ENCODE assay signal across 8 mouse cellular contexts in genomic region chr2:168842261-168842740, GRCm38 (mm10).
DNase-seq lines count a peak whose midpoint lies in the region; ATAC-seq lines count a peak whose summit lies in the region.

No protein-coding gene starts in this region.

- no peaks in the 10 kb centered on the region for H3K36me3 ChIP-seq in kidney, embryonic 15.5 days
- H3K36me3 ChIP-seq in embryonic facial prominence, embryonic 10.5 days (replicated peaks), result no peaks in the 10 kb centered on the region
- no peaks in the 10 kb centered on the region for H3K36me3 ChIP-seq in limb, embryonic 10.5 days
- H3K36me3 ChIP-seq in neural tube, embryonic 13.5 days, result no peaks in the 10 kb centered on the region

- no peak overlapping the region for H3K9ac ChIP-seq in kidney, embryonic 15.5 days
- no peak overlapping the region for H3K9ac ChIP-seq in neural tube, embryonic 13.5 days

- H3K4me2 ChIP-seq in kidney, embryonic 15.5 days, result peak overlapping the region; percentile 34
- peak overlapping the region; percentile 26; the same call in 1 of the 2 replicates for H3K4me2 ChIP-seq in neural tube, embryonic 13.5 days

- H3K27me3 ChIP-seq in kidney, embryonic 15.5 days, result peaks cover 86% of the 10 kb centered on the region
- H3K27me3 ChIP-seq in embryonic facial prominence, embryonic 10.5 days (replicated peaks; ENCODE audit: low read depth, poor library complexity, severe bottlenecking), result peaks cover 34% of the 10 kb centered on the region
- H3K27me3 ChIP-seq in limb, embryonic 10.5 days (ENCODE audit: low read depth, poor library complexity, severe bottlenecking), result peaks cover 17% of the 10 kb centered on the region; the same call in 1 of the 2 replicates
- peaks cover 35% of the 10 kb centered on the region for H3K27me3 ChIP-seq in neural tube, embryonic 13.5 days

- no peak for DNase-seq in kidney, adult 11 months
- DNase-seq in embryonic facial prominence, embryonic 10.5 days (ENCODE audit: low spot score), result peak; percentile 64
- DNase-seq in limb, embryonic 10.5 days (ENCODE audit: low spot score), result peak; percentile 66
- no peak for DNase-seq in adrenal gland, postnatal 10 days
- no peak for DNase-seq in cerebellum, adult 9-11 months

- no peak for ATAC-seq in kidney, embryonic 15.5 days (replicated peaks; ENCODE audit: low FRiP score)
- no peak for ATAC-seq in neural tube, embryonic 13.5 days (ENCODE audit: low read depth)
- ATAC-seq in frontal cortex, adult (ENCODE audit: low TSS enrichment), result no peak

- peaks cover 29% of the 10 kb centered on the region for H3K4me1 ChIP-seq in kidney, embryonic 15.5 days
- H3K4me1 ChIP-seq in embryonic facial prominence, embryonic 10.5 days, result peaks cover 53% of the 10 kb centered on the region
- H3K4me1 ChIP-seq in limb, embryonic 10.5 days, result peaks cover 50% of the 10 kb centered on the region
- H3K4me1 ChIP-seq in neural tube, embryonic 13.5 days (replicated peaks), result peaks cover 36% of the 10 kb centered on the region

- H3K9me3 ChIP-seq in kidney, embryonic 15.5 days (replicated peaks), result peaks cover 4% of the 10 kb centered on the region; the same call in 1 of the 2 replicates
- no peaks in the 10 kb centered on the region for H3K9me3 ChIP-seq in embryonic facial prominence, embryonic 10.5 days
- H3K9me3 ChIP-seq in limb, embryonic 10.5 days (replicated peaks), result no peaks in the 10 kb centered on the region
- H3K9me3 ChIP-seq in neural tube, embryonic 13.5 days, result no peaks in the 10 kb centered on the region

- H3K27ac ChIP-seq in kidney, embryonic 15.5 days, result no peak overlapping the region
- peak overlapping the region; percentile 54; the same call in 1 of the 2 replicates for H3K27ac ChIP-seq in embryonic facial prominence, embryonic 10.5 days (replicated peaks)
- 0 out of 2 replicates have a peak overlapping the region, but pooled peaks have one; percentile 40 for H3K27ac ChIP-seq in limb, embryonic 10.5 days
- H3K27ac ChIP-seq in neural tube, embryonic 13.5 days (replicated peaks), result no peak overlapping the region

- H3K4me3 ChIP-seq in kidney, embryonic 15.5 days (replicated peaks), result 0 out of 2 replicates have a peak overlapping the region, but pooled peaks have one; percentile 0
- H3K4me3 ChIP-seq in embryonic facial prominence, embryonic 10.5 days, result peak overlapping the region; percentile 45
- H3K4me3 ChIP-seq in limb, embryonic 10.5 days, result peak overlapping the region; percentile 38
- H3K4me3 ChIP-seq in neural tube, embryonic 13.5 days, result no peak overlapping the region

- 6% methylated on average over 15 of the region's 15 CpGs for WGBS in kidney, embryonic 15.5 days
- WGBS in embryonic facial prominence, embryonic 10.5 days, result 5% methylated on average over 15 of the region's 15 CpGs
- 5% methylated on average over 15 of the region's 15 CpGs for WGBS in limb, embryonic 10.5 days
- WGBS in neural tube, embryonic 13.5 days, result 15% methylated on average over 15 of the region's 15 CpGs

Comparison
In these comparisons a context has a peak if more than half of its experiments do, and no peak if none do; other contexts are left out.
1. H3K27ac ChIP-seq: peak in embryonic facial prominence, embryonic 10.5 days (single experiment) and limb, embryonic 10.5 days (single experiment); none in kidney, embryonic 15.5 days (single experiment) and neural tube, embryonic 13.5 days (single experiment).
2. DNase-seq: peak in embryonic facial prominence, embryonic 10.5 days (single experiment) and limb, embryonic 10.5 days (single experiment); none in kidney, adult 11 months (single experiment), adrenal gland, postnatal 10 days (single experiment) and cerebellum, adult 9-11 months (single experiment).